Mouse (Mus musculus): ENCODE measurements around the gene Polr2m. TPM values are rescaled to one million over a fixed set of nuclear protein-coding genes. Genes with fewer than 3 reads are reported as not detected.

Gene Polr2m
- 102 and 111 TPM in 2 replicates for polyA plus RNA-seq (2015; fragmentation: Nextera tagmentation; extraction: Ambion mirVana)

GRCm38 (mm10) chr9:71485475-71486094 lies at the start of gene Polr2m:
Gene Polr2m (minus strand): TSS chr9:71485935.

Other genes with a start within 250 kb of the Polr2m start
- 7.7 and 9.1 TPM in 2 replicates for gene Myzap, start 106.4 kb upstream of the Polr2m start, polyA plus RNA-seq (2015; fragmentation: Nextera tagmentation; extraction: Ambion mirVana)